Mouse (Mus musculus): Measurements from ENCODE around the gene Ostc.

Ostc gene

GRCm38 (mm10) chr3:130646110-130646810, 63.0 kb downstream of the Ostc start:
- ATAC-seq (ENCODE audit: insufficient number of reproducible peaks, low FRiP score, low TSS enrichment): no peak

All from cerebellum, adult (tissue).